In the genomic region with DNA sequence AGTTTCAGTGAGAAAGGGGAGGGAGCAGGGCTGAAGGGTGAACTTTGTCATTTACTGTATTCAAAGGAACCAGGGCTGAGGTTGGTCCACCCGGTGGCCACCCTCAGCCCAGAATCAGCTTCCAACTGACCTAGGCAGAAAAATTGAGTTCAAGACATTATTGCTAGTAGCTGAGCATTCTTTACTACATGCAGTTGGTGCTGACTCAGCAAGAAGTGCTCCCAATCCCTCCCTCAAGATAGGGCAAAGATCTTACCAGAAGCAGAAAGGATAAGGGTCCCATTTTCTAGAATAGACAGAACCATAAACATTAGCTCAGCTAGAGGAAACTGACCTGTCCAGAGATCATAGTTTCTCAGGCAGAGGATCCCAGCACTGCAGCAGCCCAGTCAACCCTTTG, we compare ENCODE assay signal across 10 mouse cellular contexts. TPM values are rescaled to one million over a fixed set of nuclear protein-coding genes. Genes with fewer than 3 reads are reported as not detected.
DNase-seq lines count a peak whose midpoint lies in the region; ATAC-seq and TF ChIP-seq lines count a peak whose summit lies in the region.
"Had no signal": no experiment of that assay in that cellular context is flagged by ENCODE, and none has a peak within 500 bp of the region (broad histone marks: within the 10 kb centered on the region; RNA-seq: fewer than 3 reads in every experiment).

No protein-coding gene starts in this region.

- no peak overlapping the region for H3K27ac ChIP-seq in heart, embryonic 15.5 days
- H3K27ac ChIP-seq in heart, embryonic 10.5 days: no peak overlapping the region
- no peak overlapping the region for H3K27ac ChIP-seq in neural tube, embryonic 12.5 days
- no peak overlapping the region for H3K27ac ChIP-seq in intestine, postnatal 0 days (ENCODE audit: low read depth, low read length)
- H3K27ac ChIP-seq: liver, embryonic 15.5 days had no signal

- no peak for TF ChIP-seq CTCF in intestine, postnatal 0 days (IDR thresholded peaks at IDR 0.05; ENCODE audit: low read depth)

- peak overlapping the region; percentile 66 for H3K4me3 ChIP-seq in heart, embryonic 15.5 days
- no peak overlapping the region for H3K4me3 ChIP-seq in heart, embryonic 10.5 days
- no peak overlapping the region for H3K4me3 ChIP-seq in neural tube, embryonic 12.5 days
- peak overlapping the region; percentile 57 for H3K4me3 ChIP-seq in intestine, postnatal 0 days (ENCODE audit: low read depth, low read length)
- H3K4me3 ChIP-seq: liver, embryonic 15.5 days had no signal

- peaks cover 47% of the 10 kb centered on the region for H3K27me3 ChIP-seq in heart, embryonic 15.5 days
- peaks cover 75% of the 10 kb centered on the region for H3K27me3 ChIP-seq in heart, embryonic 10.5 days (ENCODE audit: insufficient read depth, poor library complexity, severe bottlenecking)
- H3K27me3 ChIP-seq in neural tube, embryonic 12.5 days (replicated peaks): peaks cover 45% of the 10 kb centered on the region
- peaks cover 43% of the 10 kb centered on the region for H3K27me3 ChIP-seq in intestine, postnatal 0 days (replicated peaks; ENCODE audit: control insufficient read depth, insufficient read depth, low read length)

- 0 out of 2 replicates have a peak overlapping the region, but pooled peaks have one; percentile 54 for H3K9ac ChIP-seq in heart, embryonic 15.5 days
- no peak overlapping the region for H3K9ac ChIP-seq in neural tube, embryonic 12.5 days
- H3K9ac ChIP-seq in intestine, postnatal 0 days (ENCODE audit: low read depth, low read length): no peak overlapping the region
- H3K9ac ChIP-seq: liver, embryonic 15.5 days had no signal

- H3K36me3 ChIP-seq in heart, embryonic 15.5 days: no peaks in the 10 kb centered on the region
- H3K36me3 ChIP-seq in heart, embryonic 10.5 days: no peaks in the 10 kb centered on the region
- no peaks in the 10 kb centered on the region for H3K36me3 ChIP-seq in neural tube, embryonic 12.5 days
- H3K36me3 ChIP-seq in intestine, postnatal 0 days (ENCODE audit: control insufficient read depth, insufficient read depth): no peaks in the 10 kb centered on the region
- H3K36me3 ChIP-seq: liver, embryonic 15.5 days had no signal

- H3K9me3 ChIP-seq in heart, embryonic 15.5 days (replicated peaks): no peaks in the 10 kb centered on the region
- H3K9me3 ChIP-seq in heart, embryonic 10.5 days: no peaks in the 10 kb centered on the region
- H3K9me3 ChIP-seq in neural tube, embryonic 12.5 days: no peaks in the 10 kb centered on the region
- H3K9me3 ChIP-seq in intestine, postnatal 0 days (ENCODE audit: control insufficient read depth): no peaks in the 10 kb centered on the region
- H3K9me3 ChIP-seq: liver, embryonic 15.5 days had no signal

- 28% methylated on average over 1 of the region's 1 CpGs for WGBS in heart, embryonic 15.5 days
- 30% methylated on average over 1 of the region's 1 CpGs for WGBS in heart, embryonic 10.5 days
- WGBS in neural tube, embryonic 12.5 days: 32% methylated on average over 1 of the region's 1 CpGs
- WGBS in intestine, postnatal 0 days: 38% methylated on average over 1 of the region's 1 CpGs

- peak overlapping the region; percentile 100 for H3K4me2 ChIP-seq in heart, embryonic 15.5 days
- 0 out of 2 replicates have a peak overlapping the region, but pooled peaks have one; percentile 98 for H3K4me2 ChIP-seq in neural tube, embryonic 12.5 days (replicated peaks)
- peak overlapping the region; percentile 89; the same call in 1 of the 2 replicates for H3K4me2 ChIP-seq in intestine, postnatal 0 days (replicated peaks; ENCODE audit: low read depth)
- H3K4me2 ChIP-seq: liver, embryonic 15.5 days had no signal

- DNase-seq in heart, embryonic 10.5 days (ENCODE audit: low spot score): no peak
- no peak for DNase-seq in neural tube, embryonic 10.5 days (ENCODE audit: extremely low spot score, low spot score)
- DNase-seq in spleen, postnatal 10 days (ENCODE audit: low spot score in 2 of 2): no peak
- DNase-seq in right cerebral cortex, postnatal 36 days (ENCODE audit: low spot score in 2 of 2): no peak
- DNase-seq: cerebellum, adult 11-12 months had no signal

- H3K4me1 ChIP-seq in heart, embryonic 15.5 days (replicated peaks): peaks cover 27% of the 10 kb centered on the region
- H3K4me1 ChIP-seq in heart, embryonic 10.5 days: peaks cover 18% of the 10 kb centered on the region
- peaks cover 12% of the 10 kb centered on the region for H3K4me1 ChIP-seq in neural tube, embryonic 12.5 days
- no peaks in the 10 kb centered on the region for H3K4me1 ChIP-seq in intestine, postnatal 0 days (replicated peaks; ENCODE audit: control insufficient read depth, insufficient read depth, low read length)
- H3K4me1 ChIP-seq: liver, embryonic 15.5 days had no signal

- no peak for ATAC-seq in heart, embryonic 15.5 days (replicated peaks; ENCODE audit: insufficient number of reproducible peaks, insufficient read depth, low FRiP score, low read depth)
- ATAC-seq in neural tube, embryonic 12.5 days (ENCODE audit: low FRiP score, low read depth): no peak
- no peak for ATAC-seq in intestine, postnatal 0 days
- ATAC-seq: midbrain, embryonic 16.5 days had no signal

RNA-seq across cellular contexts. Expression of gene Adamts8, which starts 1.9 kb away (rescaled TPM):
- polyA plus RNA-seq in heart, embryonic 15.5 days (2015; fragmentation: Nextera tagmentation; extraction: Ambion mirVana): 9.7 and 11.2 TPM in 2 replicates
- polyA plus RNA-seq in heart, embryonic 10.5 days (2016; fragmentation: Nextera tagmentation; extraction: Ambion mirVana): 1.3 and 2.7 TPM in 2 replicates
- polyA plus RNA-seq in neural tube, embryonic 12.5 days (2016; fragmentation: Nextera tagmentation; extraction: Ambion mirVana): 1.2 TPM in 2 replicates
- polyA plus RNA-seq in intestine, postnatal 0 days (2015; fragmentation: Nextera tagmentation; extraction: Ambion mirVana): 4.1 and 4.7 TPM in 2 replicates

RNA-seq across cellular contexts. Expression of gene Adamts15, which starts 22.0 kb away (rescaled TPM):
- 5.1 and 8.5 TPM in 2 replicates for polyA plus RNA-seq in heart, embryonic 15.5 days (2015; fragmentation: Nextera tagmentation; extraction: Ambion mirVana)
- 6.4 and 7.9 TPM in 2 replicates for polyA plus RNA-seq in heart, embryonic 10.5 days (2016; fragmentation: Nextera tagmentation; extraction: Ambion mirVana)
- 8.0 and 8.4 TPM in 2 replicates for polyA plus RNA-seq in neural tube, embryonic 12.5 days (2016; fragmentation: Nextera tagmentation; extraction: Ambion mirVana)
- polyA plus RNA-seq in intestine, postnatal 0 days (2015; fragmentation: Nextera tagmentation; extraction: Ambion mirVana): 0.91 and 0.95 TPM in 2 replicates

Comparison
In these comparisons a context has a peak if more than half of its experiments do, and no peak if none do; other contexts are left out.
1. H3K4me3 ChIP-seq: peak in heart, embryonic 15.5 days (single experiment) and intestine, postnatal 0 days (single experiment); none in heart, embryonic 10.5 days (single experiment) and neural tube, embryonic 12.5 days (single experiment).
2. Peak in every context shown above with its lines, with median percentiles within 50 percentile points of each other: H3K4me2 ChIP-seq.